Mouse (Mus musculus) heart, embryonic 14.5 days (tissue): ENCODE data around the gene Nfyc. TPM values are rescaled to one million over a fixed set of nuclear protein-coding genes. Genes with fewer than 3 reads are reported as not detected.
A peak's percentile ranks its signal among the peaks of the same experiment; 100 is the strongest.

Experiments used
- ATAC-seq: fragments of 200-750 bp; cut with Nextera tagmentation; 2 replicates; pipeline ENCODE4 v1.8.0; 2017; ENCODE audit warnings: low read depth, moderate TSS enrichment; ENCODE audit not compliant: insufficient number of reproducible peaks, insufficient read depth, low FRiP score
- H3K27ac ChIP-seq, 2 experiments: fragments of 200-500 bp in 1 of 2; fragments of 300-500 bp in 1 of 2; sonication (generic) in 1 of 2; replicated peaks in 1 of 2; 2 replicates each; pipeline ENCODE4 v1.5.1; 2012 to 2014; ENCODE audit warnings: low read depth in 2 of 2, low read length in 2 of 2, control low read depth in 1 of 2, mild to moderate bottlenecking in 1 of 2, mixed read lengths in 1 of 2; ENCODE audit not compliant: control insufficient read depth in 1 of 2, insufficient read depth in 1 of 2
- H3K27me3 ChIP-seq: fragments of 300-500 bp; sonication (generic); 2 replicates; pipeline ENCODE4 v1.6.1; 2014; ENCODE audit warnings: mild to moderate bottlenecking, low read length, control low read depth; ENCODE audit not compliant: control insufficient read depth, insufficient read depth
- H3K36me3 ChIP-seq: fragments of 300-500 bp; sonication (generic); 2 replicates; pipeline ENCODE4 v1.6.1; 2014; ENCODE audit warnings: mild to moderate bottlenecking, control low read depth, low read length, mixed read lengths; ENCODE audit not compliant: control insufficient read depth, insufficient read depth
- H3K4me1 ChIP-seq, 2 experiments: fragments of 200-500 bp in 1 of 2; fragments of 300-500 bp in 1 of 2; sonication (generic) in 1 of 2; 2 replicates each; pipeline ENCODE4 v1.6.1; 2012 to 2014; ENCODE audit warnings: low read length in 2 of 2, control low read depth in 1 of 2, mixed read lengths in 1 of 2; ENCODE audit not compliant: control insufficient read depth in 2 of 2, insufficient read depth in 2 of 2
- H3K4me2 ChIP-seq: fragments of 300-500 bp; sonication (generic); 2 replicates; pipeline ENCODE4 v1.6.1; 2014; ENCODE audit warnings: mild to moderate bottlenecking, low read length
- H3K4me3 ChIP-seq, 2 experiments: fragments of 200-500 bp in 1 of 2; fragments of 300-500 bp in 1 of 2; sonication (generic) in 1 of 2; 2 replicates each; pipeline ENCODE4 v1.5.1; 2012 to 2014; ENCODE audit warnings: low read length in 2 of 2, mild to moderate bottlenecking in 2 of 2, control low read depth in 1 of 2, low read depth in 1 of 2, moderate library complexity in 1 of 2; ENCODE audit not compliant: control insufficient read depth in 1 of 2, insufficient read depth in 1 of 2
- H3K9ac ChIP-seq: fragments of 300-500 bp; sonication (generic); 2 replicates; pipeline ENCODE4 v1.6.1; 2014; ENCODE audit warnings: mild to moderate bottlenecking, low read length
- H3K9me3 ChIP-seq: fragments of 300-500 bp; sonication (generic); 2 replicates; pipeline ENCODE4 v1.6.1; 2016; ENCODE audit warnings: low read length, control low read depth; ENCODE audit not compliant: control insufficient read depth
- WGBS: fragments of 180-500 bp; shearing (Covaris S2); extraction: QIAGEN DNeasy Blood & Tissue Kit; methylation state at CpG from one replicate; pipeline ENCODE4 v1.1.7; 2014; 5-methylcytosine and 5-hydroxymethylcytosine counted together
- polyA plus RNA-seq: library from polyadenylated mRNA; unstranded; fragments of >200 nt; fragmentation: Nextera tagmentation; extraction: Ambion mirVana; gene quantifications from 2 replicates; pipeline ENCODE4 v1.2.1, GENCODE M21; 2014

The Nfyc gene
- polyA plus RNA-seq, 1 experiment from 2014 or later = 107 TPM

DNA sequence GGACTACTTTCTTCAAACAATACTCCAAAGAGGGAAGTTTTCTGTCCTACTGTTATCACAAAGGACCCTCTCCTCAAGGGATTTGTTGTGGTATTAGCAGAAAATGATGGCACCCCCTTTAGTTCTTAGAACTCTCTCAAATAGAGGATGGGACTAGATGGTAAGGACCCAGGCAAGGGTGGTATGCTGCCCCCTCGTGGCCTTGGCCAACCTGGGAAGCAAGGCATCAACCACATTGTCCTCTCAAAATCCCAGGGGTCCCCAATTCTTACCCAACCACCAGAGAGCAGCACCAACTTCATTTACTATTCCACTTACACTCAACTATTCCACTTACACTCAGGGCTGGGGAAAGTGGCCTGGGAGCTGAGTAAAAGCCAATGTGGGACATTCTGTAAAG, 76.1 kb downstream of the Nfyc start:
- H3K36me3 ChIP-seq = peaks cover 44% of the 10 kb centered on the region
- no peak overlapping the region for H3K27ac ChIP-seq
- ATAC-seq = no peak
- peaks cover 10% of the 10 kb centered on the region for H3K27me3 ChIP-seq
- H3K4me3 ChIP-seq = no peak overlapping the region
- no peak overlapping the region for H3K4me2 ChIP-seq
- H3K9me3 ChIP-seq = no peaks in the 10 kb centered on the region
- no peaks in the 10 kb centered on the region for H3K4me1 ChIP-seq
- 0% methylated on average over 1 of the region's 1 CpGs for WGBS
- H3K9ac ChIP-seq = no peak overlapping the region

DNA sequence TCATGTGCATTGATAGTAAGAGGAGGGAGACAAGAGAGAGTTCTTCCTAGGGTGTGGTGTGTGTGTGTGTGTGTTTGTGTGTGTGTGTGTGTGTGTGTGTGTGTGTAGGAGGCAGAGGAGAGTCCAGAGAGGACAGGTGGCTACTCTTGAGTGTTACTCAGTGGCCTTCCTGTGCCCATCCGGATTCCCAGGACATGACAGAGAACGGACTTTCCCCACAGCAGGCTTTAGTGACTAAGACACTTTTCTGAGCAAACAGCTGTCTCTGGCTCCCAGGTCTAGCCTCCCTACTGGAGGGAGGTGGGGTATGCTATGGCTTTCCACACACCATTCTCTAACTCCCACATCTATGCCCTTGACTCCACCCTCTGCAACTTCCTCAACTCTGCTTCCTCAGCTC, 81.8 kb downstream of the Nfyc start:
- WGBS = 66% methylated on average over 2 of the region's 2 CpGs
- H3K36me3 ChIP-seq = no peaks in the 10 kb centered on the region

DNA sequence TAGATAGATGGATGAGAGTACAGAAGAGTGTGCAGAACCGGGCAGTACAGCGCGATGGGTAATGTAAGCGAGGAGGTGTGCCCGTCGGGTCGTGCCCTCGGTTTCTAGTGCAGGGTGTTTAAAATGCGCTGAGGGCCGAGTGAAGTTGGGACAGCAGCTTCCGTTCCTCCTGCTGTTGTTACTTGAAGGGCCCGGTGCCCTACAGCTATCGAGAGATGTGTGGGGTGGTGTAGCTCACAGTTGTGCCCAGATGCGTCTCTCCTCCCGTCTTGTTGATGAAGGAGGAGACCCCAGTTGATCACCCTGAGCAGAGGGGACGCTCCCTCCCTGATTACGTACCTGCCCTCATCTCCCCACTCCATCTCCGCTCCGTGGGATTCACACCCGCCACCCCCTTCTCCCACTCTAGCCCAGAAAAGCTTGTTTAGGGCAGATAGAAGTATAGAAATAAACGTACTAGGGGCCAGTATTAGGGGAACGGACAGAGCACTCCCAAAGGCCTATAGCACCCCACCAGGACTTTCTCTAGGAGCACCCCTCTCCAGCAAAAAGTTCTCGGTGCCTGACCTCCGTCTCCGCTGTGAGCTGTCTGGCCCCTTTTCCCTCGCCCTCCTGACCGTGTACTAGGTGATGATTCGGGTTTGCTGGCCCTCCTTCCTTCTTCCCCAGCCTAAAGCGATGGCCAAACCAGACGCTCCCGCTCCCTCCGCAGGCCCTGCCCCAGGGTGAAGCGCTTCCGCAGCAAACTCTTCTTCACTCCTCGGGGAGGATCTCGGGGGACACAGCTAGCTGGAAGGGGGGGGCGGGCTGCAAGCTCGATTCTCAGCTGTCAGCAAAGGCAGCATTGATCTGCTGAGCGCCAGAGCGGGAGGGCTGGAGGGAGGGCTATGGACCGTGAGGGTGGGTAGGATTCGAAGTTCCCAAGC, 83.2 kb downstream of the Nfyc start, which contains the start of gene Kcnq4:
Gene Kcnq4, minus strand, starts transcription at position 672 of the 926 bp plus-strand sequence.
- no peak within 1 kb of the TSS for H3K27ac ChIP-seq
- H3K27me3 ChIP-seq = peaks cover 62% of the 10 kb centered on the region

More for the DNA sequence above, 81.8 kb downstream of the Nfyc start:
- Histone ChIP-seq H3K4me1 (peaks cover 4 to 5% of the 10 kb centered on the region in 2 experiments; a peak in 2 of 4 replicates), H3K4me2 (no peak overlapping the region), H3K27ac (no peak overlapping the region), H3K9ac (no peak overlapping the region), H3K27me3 (peaks cover 61% of the 10 kb centered on the region), H3K9me3 (no peaks in the 10 kb centered on the region), H3K4me3 (no peak overlapping the region)
- no peak for ATAC-seq

DNA sequence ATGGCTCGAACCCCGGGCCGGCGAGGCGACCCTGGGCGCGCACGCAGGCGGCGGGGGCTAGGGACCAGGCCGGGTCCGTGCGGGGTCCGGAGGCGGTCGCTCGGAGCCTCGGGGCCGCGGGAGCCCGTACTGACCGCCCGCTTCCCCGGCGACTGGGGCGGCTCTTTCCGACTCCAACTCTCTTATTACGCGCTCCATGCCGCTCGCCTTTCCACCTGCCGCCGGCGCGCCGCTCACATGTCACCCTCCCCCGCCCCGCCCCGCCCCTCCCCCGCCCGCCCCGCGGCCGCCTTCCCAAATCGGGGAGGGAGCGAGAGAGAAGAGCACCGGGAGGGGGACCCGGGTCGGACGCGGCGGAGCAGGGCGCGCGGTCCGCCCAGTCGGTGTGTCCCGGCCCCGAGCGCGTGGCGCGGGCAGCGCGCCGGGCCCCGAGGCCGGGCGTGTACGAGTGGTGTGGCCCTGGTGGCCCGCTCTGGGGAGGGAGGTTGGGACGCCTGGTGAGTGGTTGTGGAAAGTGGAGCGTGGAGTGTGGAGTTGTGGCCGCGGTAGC, 84.1 kb downstream of the Nfyc start:
- peak; percentile 36 for ATAC-seq
- Histone ChIP-seq H3K36me3 (no peaks in the 10 kb centered on the region), H3K27me3 (peaks cover 67% of the 10 kb centered on the region), H3K4me1 (peaks cover 4 to 5% of the 10 kb centered on the region in 2 experiments; a peak in 2 of 4 replicates), H3K4me2 (peak overlapping the region; percentile 100), H3K9ac (peak overlapping the region; percentile 69), H3K4me3 (peak overlapping the region; percentile 52 to 66), H3K9me3 (no peaks in the 10 kb centered on the region), H3K27ac (no peak overlapping the region)
- WGBS = under 1% methylated on average over 48 of the region's 75 CpGs

More for the DNA sequence above, 83.2 kb downstream of the Nfyc start, which contains the start of gene Kcnq4:
- Histone ChIP-seq H3K4me2 (peak within 1 kb of the TSS; percentile 100), H3K4me3 (peak within 1 kb of the TSS; percentile 52 to 66), H3K9me3 (no peaks in the 10 kb centered on the region), H3K36me3 (no peaks in the 10 kb centered on the region), H3K9ac (peak within 1 kb of the TSS; percentile 69), H3K4me1 (peaks cover 4 to 5% of the 10 kb centered on the region in 2 experiments; a peak in 2 of 4 replicates)
- WGBS = 4% methylated on average over 39 of the region's 42 CpGs
- ATAC-seq = no peak

DNA sequence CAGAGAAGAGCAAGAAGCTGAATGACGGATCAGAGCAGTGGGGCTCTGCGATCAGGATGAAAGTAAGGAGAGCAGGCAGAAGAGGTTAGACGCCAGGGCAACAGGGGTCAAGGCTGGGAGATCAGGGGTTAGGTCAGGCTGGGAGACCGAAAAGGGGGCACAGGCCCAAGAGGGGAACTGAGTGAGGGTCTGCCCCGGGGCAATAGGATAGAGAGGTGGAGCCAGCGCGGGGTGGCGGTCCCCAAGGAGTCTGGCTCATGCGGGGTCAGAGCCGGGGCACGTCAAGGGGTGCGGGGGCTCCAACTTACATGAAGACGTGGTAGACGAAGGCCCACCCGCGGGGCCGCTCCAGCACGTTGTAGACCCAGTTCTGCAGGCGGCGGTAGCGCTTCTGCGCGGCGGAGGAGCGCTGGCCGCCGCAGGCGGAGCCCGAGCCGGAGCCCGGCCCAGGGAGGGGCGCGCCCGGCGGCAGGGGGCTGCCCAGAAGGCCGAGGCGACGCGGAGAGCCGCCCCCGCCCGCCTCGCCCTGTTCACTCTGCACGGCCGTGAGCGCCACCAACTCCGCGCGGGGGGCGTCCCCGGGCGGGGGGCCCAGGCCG, 84.7 kb downstream of the Nfyc start:
- Histone ChIP-seq H3K4me3 (peak overlapping the region; percentile 52 to 66), H3K4me2 (peak overlapping the region; percentile 100), H3K27me3 (peaks cover 70% of the 10 kb centered on the region), H3K36me3 (no peaks in the 10 kb centered on the region), H3K4me1 (peaks cover 4 to 5% of the 10 kb centered on the region in 2 experiments; a peak in 2 of 4 replicates), H3K9me3 (no peaks in the 10 kb centered on the region), H3K9ac (peak overlapping the region; percentile 69), H3K27ac (no peak overlapping the region)
- WGBS = 8% methylated on average over 35 of the region's 53 CpGs
- ATAC-seq = peak; percentile 24; the same call in 1 of the 2 replicates

DNA sequence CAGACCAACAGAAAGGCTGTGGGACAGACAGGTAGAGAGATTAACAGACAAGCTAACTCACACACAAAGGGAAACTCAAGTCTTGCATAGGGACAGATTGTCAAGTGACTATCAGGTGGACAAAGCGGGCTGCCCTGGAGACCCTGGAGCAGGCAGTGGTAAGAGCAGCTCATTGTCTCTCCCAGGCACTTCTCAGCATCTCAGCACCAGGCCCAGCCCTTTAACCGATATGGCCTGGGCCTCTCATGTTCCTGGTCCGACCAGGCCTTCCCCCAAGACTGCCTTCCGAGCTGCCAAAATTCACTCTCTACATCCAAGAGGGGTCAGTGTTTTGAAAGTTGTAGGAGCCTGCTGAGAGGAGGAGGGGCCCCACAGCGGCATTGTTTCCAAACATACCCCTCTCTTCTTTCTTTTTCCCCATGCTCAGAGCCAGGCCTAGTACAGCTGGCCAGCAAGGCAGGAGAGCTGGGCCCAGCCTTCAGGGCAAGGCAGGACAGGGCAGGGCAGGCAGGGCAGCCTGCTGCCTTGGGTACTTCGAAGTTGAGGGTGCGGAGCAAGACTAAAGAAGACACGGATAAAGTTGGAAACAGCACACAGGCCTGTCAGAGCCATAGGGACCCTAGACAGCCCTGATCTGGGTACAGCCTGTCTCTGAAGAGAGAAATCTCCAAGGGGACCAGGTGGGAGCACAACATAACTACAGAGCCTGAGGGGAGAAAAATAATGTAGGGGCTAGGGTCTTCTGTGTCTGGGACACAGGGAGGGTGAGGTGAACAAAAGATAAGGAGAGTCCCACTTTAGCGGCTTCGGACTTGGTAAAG, 85.4 kb downstream of the Nfyc start:
- Histone ChIP-seq H3K4me2 (peak overlapping the region; percentile 100), H3K4me1 (peaks cover 4 to 5% of the 10 kb centered on the region in 2 experiments; a peak in 2 of 4 replicates), H3K9ac (no peak overlapping the region), H3K36me3 (no peaks in the 10 kb centered on the region), H3K27me3 (peaks cover 71% of the 10 kb centered on the region), H3K27ac (no peak overlapping the region), H3K4me3 (no peak overlapping the region), H3K9me3 (no peaks in the 10 kb centered on the region)
- no peak for ATAC-seq
- 46% methylated on average over 10 of the region's 10 CpGs for WGBS

DNA sequence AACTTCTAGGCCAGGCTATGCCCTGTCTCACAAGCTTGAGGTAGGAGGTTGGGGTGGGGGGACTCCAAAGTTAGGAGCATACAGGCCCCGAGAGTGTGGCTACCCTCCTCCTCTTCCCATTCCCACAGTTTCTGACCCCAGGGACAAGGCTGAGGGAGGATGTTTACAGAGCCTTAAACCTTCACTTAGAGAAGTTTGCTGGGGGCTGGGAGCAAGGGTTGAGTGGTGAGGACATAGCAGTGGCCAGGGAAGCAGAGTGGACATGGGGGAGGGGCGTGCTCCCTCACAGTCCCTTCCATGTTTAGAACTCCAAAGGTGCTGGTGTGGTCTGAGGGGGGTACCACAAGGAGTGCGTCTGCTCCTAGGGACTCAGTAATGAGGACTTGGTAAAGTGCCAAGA, 87.7 kb downstream of the Nfyc start:
- Histone ChIP-seq H3K4me2 (no peak overlapping the region), H3K36me3 (no peaks in the 10 kb centered on the region), H3K27me3 (peaks cover 66% of the 10 kb centered on the region), H3K9ac (no peak overlapping the region), H3K4me3 (no peak overlapping the region), H3K9me3 (no peaks in the 10 kb centered on the region), H3K27ac (no peak overlapping the region), H3K4me1 (peaks cover 4 to 5% of the 10 kb centered on the region in 2 experiments; a peak in 2 of 4 replicates)
- ATAC-seq = no peak
- 79% methylated on average over 3 of the region's 3 CpGs for WGBS
